Mouse (Mus musculus) heart, adult 18-20 months (tissue): Measurements from ENCODE around the gene Crabp1. TPM values are rescaled to one million over a fixed set of nuclear protein-coding genes. Genes with fewer than 3 reads are reported as not detected.

Source experiments
- DNase-seq, 2 experiments: peaks; one replicate each; pipeline ENCODE4 v3.0.0; 2021 to 2022; ENCODE audit warnings: mixed read lengths in 1 of 2
- total RNA-seq, 2 experiments: library from RNA; stranded (reverse); gene quantifications; 2 replicates each; pipeline ENCODE4 v1.2.3; 2021

Crabp1 gene
- total RNA-seq, 2 experiments from 2014 or later: not detected

DNA sequence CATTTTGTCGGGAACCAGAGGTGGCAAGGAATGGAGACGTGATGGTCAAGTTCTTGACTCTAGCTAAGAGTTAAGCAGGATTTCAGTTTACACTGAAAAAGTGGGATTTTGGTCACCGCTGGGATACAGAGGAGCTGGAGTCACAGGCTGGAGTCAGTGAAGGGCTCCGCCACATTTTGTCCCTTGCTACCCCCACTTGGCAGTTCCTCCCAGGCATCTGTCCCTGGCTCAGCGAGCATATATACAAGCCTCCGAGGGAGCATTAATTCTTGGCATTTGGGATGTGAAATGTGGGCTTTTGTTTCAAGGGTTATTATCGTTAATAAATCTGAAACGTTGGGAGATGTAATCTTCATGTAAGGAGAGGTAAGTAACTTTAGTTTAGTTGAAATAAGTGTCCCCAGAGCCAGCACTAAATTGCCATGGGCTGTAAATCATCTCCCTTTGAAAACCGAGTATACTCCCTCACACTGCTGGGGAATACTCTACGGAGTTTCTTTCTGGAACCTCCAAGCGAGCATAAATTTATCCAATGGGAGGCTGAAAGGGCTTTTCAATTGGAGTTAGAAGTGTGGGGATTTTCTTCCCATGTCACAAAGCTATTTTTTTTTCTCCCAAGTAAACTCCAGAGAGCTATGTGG, 5.7 kb downstream of the Crabp1 start:
- no peak for DNase-seq

DNA sequence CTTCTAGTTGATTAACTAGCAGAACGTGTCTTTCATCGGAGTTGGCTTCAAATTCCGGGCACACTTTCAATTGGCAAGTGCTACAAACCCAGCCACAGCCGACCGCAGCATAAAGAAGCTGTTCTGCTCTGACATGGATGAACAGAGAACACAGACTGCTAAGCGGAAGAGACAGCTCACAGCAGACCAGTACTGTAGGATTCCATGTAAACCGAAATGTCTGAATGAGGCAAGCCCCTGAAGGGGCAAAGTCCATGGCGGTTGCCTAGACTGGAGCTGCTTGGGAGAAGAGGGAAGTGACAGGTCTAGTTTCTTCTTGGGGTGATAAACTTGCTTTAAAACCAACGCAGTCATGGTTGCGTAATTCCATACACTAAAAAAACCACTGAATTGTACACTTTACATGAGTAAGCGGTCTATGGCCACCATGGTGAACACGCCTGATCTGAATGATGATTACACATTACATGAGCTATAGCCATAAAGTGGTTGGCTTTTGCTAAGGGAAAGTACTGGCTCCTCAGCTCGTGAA, 12.0 kb downstream of the Crabp1 start:
- no peak for DNase-seq

DNA sequence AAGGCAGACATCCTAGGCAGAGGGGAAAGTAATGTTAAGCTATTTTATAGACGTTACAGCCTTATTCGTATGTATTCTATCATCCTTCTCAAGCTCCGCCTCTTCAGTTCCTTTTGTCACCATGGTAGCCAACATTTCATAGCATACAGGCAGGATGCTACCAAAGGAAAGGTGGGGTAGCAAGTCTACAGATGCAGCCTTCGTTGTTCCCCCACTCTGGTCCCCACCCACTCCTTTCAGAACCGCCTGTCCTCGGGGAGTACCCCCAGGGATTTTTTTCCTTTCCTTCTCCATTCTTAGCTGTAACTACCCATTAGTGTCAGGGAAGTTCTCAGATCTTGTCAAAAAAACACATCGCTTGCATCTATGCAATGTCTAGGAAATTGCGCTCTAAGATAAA, 14.7 kb downstream of the Crabp1 start:
- no peak for DNase-seq

DNA sequence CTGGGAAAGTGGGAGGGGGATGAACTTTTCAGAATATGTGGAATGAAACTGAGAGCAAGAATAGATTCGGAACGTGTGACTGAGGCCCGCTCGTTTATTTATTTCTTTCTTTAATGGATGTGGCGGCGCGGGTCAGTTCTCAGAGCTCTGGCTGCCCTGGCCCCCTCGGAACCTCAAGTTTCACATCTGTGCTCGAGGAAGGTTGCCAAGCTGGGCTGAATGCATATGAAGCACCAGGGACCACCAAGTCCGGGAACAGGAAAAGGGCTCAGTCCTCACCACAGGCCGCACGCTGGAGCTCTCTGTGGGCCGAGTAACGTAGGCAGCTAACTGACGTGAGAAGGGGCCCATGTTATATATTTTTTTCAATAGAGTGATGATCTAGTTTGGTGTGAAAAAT, 18.0 kb downstream of the Crabp1 start:
- DNase-seq: no peak

DNA sequence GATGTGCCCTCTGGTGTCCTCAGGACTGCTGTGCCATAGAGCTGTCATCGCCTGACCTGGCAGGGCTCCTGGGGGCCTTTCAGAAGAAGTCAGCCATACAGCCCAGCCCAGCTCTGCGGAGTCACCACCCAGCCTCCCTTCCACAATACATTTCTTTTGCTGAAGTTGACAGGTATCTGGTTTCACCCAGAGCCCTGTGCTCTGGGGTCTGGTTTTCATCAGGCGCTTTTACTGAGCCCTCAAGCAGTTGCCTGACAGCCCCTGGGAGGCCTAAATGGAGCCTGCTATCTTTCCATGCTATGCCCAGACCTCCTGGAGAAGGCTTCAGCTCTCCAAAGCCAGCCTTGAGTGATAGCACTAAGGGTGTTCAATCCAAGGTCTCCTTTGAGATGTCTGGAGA, 19.5 kb downstream of the Crabp1 start:
- no peak for DNase-seq

DNA sequence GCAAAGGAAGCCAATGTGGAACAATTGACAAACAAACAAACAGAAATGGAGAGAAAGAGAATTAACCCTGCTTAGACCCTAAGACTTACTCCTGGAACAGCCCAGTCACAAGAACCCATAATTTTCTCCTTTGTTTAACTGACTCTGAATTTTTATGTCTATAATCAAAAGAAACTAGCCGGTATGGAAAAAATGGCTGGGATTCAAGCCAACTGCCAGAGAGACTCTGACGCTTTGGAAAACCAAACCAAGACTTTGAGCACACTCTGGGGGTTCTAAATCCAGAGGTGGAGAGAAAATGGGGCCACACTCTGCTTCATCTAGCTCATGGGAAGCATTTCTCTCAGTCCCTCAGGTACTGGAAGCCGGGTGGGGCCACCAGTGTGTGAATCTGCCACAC, 20.7 kb downstream of the Crabp1 start:
- no peak for DNase-seq

DNA sequence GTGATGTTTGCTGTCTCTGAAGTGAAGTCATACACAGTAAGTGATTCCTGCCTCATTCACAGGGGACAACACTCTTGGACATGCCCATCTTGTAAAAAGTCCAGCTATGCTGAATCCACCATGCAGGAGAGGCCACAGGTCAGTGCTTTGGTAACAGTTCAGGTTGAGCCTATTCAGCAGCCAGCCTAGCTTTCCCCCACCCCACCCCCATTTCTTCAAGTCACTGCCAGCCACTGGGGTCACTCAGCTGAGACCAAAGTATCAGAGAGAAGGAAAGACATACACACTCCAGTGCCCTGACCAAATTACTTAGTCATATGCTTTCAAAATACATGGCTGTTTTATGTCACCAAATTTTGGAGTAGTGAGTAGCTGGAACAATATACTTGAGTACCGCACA, 21.5 kb downstream of the Crabp1 start:
- no peak for DNase-seq

DNA sequence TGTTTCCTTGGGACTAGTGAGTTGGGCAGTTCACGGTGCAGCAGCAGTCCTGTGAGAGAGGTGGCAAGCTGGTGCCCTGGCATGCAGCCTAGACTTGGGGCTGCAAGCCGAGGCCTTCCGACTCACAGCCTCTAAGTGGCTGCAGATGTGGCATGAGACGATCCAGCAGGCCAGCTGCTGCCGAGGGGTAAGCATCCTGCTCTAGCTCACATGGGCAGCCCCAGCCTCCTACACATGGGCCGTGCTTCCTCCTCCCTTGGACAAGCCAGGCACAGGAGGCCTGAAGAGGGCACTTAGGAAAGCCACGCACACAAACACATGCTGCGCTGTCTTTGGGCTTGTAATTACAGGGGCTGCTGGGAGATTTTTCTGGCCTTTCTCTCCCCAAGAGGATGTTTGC, 23.2 kb downstream of the Crabp1 start:
- no peak for DNase-seq

DNA sequence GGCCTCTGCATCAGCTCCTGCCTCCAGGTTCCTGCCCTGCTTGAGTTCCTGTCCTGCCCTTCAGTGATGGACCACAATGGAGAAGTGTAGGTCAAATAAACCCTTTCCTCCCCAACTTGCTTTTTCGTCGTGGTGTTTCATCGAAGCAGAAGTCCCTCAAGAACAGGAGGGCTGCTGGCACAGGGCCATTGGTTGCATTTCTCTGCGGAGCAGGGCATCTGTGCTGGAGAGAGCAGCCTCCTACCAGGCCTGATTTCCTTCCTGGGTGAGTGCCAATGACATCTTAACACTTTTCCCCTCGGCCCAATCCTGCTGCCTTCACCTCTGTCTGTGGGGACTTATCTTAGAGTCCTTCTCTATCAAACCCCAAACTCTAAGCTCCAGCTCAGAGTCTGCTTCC, 25.7 kb downstream of the Crabp1 start:
- DNase-seq: no peak

DNA sequence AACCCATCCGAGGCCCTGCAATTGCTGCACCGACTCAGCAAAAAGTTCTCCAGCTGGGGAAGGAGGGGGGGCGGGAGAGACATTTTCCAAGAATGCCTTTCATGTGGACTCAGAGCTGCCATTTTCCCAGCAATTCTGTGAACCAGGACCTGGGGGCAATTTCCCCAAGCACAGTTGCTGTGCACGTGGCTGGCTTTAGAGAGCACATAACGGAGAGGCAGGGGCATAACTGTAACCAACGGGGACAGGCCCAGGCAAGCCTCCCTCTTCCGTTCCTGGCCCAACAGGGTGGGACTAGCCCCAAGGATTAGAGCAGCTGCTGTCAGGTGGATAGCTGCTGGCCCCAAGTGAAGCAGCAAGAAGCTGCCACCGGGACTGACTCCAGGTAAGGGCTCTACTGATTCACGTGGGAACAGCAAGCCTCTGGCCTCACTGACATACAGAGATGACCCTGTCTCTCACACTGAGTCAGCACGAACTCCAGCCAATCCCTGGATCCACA, 37.0 kb downstream of the Crabp1 start:
- DNase-seq: no peak

DNA sequence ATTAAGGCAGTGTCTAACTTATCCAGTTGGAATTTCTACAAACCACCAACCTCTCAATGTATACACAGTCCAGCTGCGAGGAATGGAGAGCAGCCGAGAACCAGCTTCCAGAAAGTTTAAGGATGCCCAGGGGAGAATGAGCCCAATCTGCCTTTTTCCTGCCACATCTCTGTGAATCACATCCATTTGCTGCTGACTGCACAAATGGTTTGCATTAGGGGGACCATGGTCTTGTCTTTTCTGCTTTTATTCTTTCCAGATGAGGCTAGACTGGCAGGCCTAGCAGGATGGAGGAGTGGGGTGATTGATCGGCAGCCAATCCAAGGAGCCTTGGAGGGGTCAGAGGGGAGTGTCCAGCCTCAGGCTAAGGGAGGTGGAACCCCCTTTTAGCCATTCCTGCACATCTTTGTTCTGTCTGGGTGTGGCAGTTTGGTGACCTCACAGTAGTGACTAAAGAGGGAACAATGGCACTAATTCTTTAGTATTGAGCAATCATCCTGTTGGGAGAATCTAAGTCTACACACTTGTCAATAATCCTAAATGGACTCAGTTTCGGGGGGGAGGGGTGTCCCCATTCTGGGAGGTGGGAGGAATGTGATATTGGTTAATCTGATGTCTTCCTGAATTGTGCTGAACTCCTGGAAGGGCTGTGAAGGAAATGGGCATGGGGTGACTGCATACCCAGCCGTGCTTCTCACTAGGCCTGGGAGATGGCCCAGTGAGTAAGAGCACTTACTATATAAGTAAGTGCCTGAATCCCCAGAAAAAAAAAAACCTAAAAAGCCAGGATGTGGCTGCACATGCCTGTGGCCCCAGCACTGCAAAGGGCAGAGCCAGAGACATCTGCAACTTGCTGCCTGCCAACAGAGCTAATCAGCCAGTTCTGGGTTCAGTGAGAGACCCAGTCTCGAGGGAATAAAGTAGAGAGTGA, 38.5 kb downstream of the Crabp1 start:
- DNase-seq: no peak

DNA sequence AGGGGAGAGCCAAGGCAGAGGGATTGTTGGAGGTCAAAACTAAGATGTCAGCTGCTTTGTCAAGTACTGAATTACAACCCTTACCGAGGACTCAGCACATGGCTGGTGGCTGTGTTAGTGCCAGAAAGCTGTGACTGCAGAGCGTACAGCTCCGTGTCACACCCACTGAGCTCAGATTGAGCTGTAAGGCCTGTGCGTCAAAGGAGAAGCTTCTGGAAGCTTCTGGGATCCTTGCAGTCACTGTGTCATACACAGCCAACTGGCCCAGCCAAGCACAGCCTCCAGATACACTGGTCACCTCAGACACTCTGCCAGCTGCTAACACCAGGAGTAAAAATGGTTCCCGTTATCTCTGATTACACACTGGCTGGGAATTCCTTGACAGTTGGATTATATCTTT, 39.8 kb downstream of the Crabp1 start:
- DNase-seq: peak; percentile 13 to 45

DNA sequence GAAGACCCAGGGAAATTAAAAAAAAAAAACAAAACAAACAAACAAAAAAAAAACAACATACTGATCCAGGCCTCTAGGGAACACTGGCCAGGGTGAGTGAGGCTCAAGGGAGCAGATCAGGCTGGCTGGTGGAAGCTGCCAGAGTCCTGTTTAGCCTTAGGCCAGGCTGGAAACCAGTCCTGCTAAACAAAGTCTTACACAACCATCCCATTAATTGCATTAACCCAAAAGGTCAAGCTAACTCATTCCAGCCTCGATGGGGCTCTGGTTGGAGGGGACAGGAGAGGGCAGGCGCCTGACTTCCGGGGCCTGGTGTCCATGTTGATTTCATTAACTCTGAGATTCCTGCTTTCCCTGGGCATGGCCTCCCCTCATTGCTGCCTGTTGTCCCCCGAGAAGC, 43.2 kb downstream of the Crabp1 start:
- no peak for DNase-seq

DNA sequence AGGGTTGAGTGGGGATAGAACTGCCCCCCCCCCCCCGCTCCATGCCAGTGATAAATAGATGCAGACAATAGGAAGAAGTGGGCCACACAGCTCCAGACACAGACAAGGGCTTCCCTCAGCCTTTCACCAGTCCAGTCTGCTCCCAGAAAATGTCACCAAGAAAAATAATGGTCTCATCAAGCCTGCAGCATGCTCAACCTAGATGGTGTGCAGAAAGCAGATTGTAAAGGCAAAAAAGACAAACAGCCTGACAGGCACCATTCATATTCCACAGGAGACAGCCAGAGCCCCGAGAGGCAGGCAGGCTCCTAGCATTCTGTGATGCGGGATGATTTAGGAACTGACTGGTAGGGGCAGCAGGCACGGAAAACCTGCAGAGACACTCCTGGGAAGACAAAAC, 45.4 kb downstream of the Crabp1 start:
- DNase-seq: no peak

DNA sequence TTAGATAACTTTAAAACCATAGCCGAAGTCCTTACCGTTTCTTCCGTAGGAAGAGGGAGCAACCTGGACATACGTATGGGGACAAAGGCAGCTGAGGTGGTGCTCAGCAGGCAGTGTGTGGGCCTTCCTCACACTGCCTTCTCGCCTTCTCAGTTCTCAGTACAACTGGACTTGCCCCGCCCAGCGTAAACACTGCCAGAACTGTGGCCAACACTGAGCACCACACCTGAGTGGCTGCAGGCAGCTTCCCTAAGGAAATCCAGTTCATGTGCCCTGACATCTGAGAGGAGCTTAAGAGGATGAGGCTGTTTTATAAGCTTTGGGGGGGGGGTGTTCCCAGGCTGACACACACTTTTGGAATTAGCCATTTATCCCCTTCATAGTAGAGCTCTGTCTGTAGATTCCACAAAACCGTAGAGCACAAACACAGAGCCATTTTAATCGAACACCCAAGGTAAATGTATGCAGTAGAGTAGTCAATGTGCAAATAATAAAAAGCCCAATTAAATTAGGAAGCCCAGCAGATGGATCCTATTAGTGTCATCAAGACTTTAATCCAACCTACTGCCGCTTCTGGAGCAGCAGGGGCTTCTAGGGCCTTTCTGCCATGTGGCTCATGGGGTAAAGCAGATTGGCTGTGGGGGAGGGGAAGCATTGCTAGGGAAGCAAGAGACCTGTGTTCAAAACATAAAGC, 52.1 kb downstream of the Crabp1 start:
- no peak for DNase-seq

DNA sequence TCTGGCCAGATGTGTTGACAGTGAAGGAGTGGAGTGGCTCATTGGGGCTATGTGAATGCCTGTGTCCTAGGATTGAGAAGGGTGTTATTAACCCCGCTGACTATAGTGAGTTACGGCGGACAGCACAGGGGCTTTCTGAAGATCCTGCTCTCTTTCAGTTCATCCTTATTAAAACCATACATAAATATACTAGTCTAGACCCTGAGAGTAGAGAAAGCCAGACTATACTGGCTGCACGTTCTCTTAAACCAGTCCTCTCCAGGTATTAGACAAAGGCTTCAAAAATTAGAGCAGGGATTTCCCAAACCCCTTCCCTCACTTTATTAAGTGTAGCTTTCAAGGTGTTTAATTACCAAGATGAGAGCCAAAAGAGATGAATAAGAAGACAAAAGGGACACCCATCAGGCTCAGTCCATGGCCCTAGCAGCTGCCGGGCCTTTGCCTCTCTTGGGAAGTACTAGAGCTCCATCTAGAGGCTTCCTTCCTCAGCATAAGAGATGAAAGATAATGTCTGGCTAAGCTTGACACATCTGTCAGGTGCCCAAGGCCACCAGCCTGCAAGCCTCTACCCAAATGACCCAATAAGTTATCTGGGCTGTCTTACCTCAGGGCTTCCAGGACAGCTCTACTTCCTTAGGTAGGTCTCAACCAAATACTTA, 57.0 kb downstream of the Crabp1 start:
- peak; percentile 31 to 57 for DNase-seq

Other genes with a start within 250 kb of the Crabp1 start
- gene Sh2d7, start 225.8 kb upstream of the Crabp1 start, total RNA-seq: under 1 TPM in 1 of 2 experiments, not detected in 1; 0.15 TPM
- 1 to 10 TPM; 1.5 to 8.6 TPM for gene Cib2, start 204.5 kb upstream of the Crabp1 start, total RNA-seq
- gene Idh3a, start 178.4 kb upstream of the Crabp1 start, total RNA-seq: 100 to 1,000 TPM; 562 to 594 TPM
- under 1 TPM; 0.35 to 0.36 TPM for gene Acsbg1, start 102.9 kb upstream of the Crabp1 start, total RNA-seq
- gene Dnaja4, start 65.9 kb upstream of the Crabp1 start, total RNA-seq: 10 to 100 TPM; 82.3 to 91.1 TPM
- gene Wdr61, start 30.2 kb upstream of the Crabp1 start, total RNA-seq: 10 to 100 TPM; 28.9 to 37.4 TPM
- gene Ireb2, start 99.0 kb downstream of the Crabp1 start, total RNA-seq: 10 to 100 TPM; 22.0 to 22.6 TPM
- 1 to 10 TPM; 1.2 to 1.3 TPM for gene Hykk, start 152.5 kb downstream of the Crabp1 start, total RNA-seq
- 100 to 1,000 TPM; 123 to 128 TPM for gene Psma4, start 186.0 kb downstream of the Crabp1 start, total RNA-seq
- gene AY074887, start 186.2 kb downstream of the Crabp1 start, total RNA-seq: not detected
- gene Chrna5, start 216.1 kb downstream of the Crabp1 start, total RNA-seq: not detected